Mouse (Mus musculus) midbrain, embryonic 14.5 days (tissue): ENCODE data around the gene Jakmip3. TPM values are rescaled to one million over a fixed set of nuclear protein-coding genes. Genes with fewer than 3 reads are reported as not detected.
A peak's percentile ranks its signal among the peaks of the same experiment; 100 is the strongest.

ENCODE experiments used
- ATAC-seq: fragments of 200-750 bp; cut with Nextera tagmentation; 2 replicates; pipeline ENCODE4 v1.8.0; 2017; ENCODE audit warnings: moderate number of reproducible peaks, moderate library complexity; ENCODE audit not compliant: low FRiP score, low TSS enrichment
- DNase-seq: peaks from one replicate; pipeline ENCODE4 v3.0.0-alpha.2; 2015
- H3K27ac ChIP-seq: fragments of 300-500 bp; sonication (generic); replicated peaks from 2 replicates; pipeline ENCODE4 v1.5.1; 2014; ENCODE audit warnings: mild to moderate bottlenecking, low read depth, low read length, moderate library complexity
- H3K27me3 ChIP-seq: fragments of 300-500 bp; sonication (generic); 2 replicates; pipeline ENCODE4 v1.6.1; 2014; ENCODE audit warnings: low read length, control low read depth, mixed read lengths; ENCODE audit not compliant: control insufficient read depth, insufficient read depth
- H3K36me3 ChIP-seq: fragments of 300-500 bp; sonication (generic); 2 replicates; pipeline ENCODE4 v1.6.1; 2014; ENCODE audit warnings: low read length, control low read depth; ENCODE audit not compliant: control insufficient read depth, insufficient read depth
- H3K4me1 ChIP-seq: fragments of 300-500 bp; sonication (generic); 2 replicates; pipeline ENCODE4 v1.6.1; 2014; ENCODE audit warnings: mild to moderate bottlenecking, antibody characterized with exemption, low read length, control low read depth; ENCODE audit not compliant: control insufficient read depth, insufficient read depth
- H3K4me2 ChIP-seq: fragments of 300-500 bp; sonication (generic); 2 replicates; pipeline ENCODE4 v1.6.1; 2014; ENCODE audit warnings: mild to moderate bottlenecking, low read length, moderate library complexity
- H3K4me3 ChIP-seq: fragments of 300-500 bp; sonication (generic); replicated peaks from 2 replicates; pipeline ENCODE4 v1.5.1; 2014; ENCODE audit warnings: low read depth, low read length
- H3K9ac ChIP-seq: fragments of 300-500 bp; sonication (generic); replicated peaks from 2 replicates; pipeline ENCODE4 v1.6.1; 2014; ENCODE audit warnings: mild to moderate bottlenecking, low read length, moderate library complexity
- H3K9me3 ChIP-seq: fragments of 300-500 bp; sonication (generic); 2 replicates; pipeline ENCODE4 v1.6.1; 2016; ENCODE audit warnings: low read length, control low read depth, mixed read lengths; ENCODE audit not compliant: control insufficient read depth
- WGBS: fragments of 180-500 bp; shearing (Covaris S2); extraction: QIAGEN DNeasy Blood & Tissue Kit; methylation state at CpG from one replicate; pipeline ENCODE4 v1.1.7; 2014; 5-methylcytosine and 5-hydroxymethylcytosine counted together
- polyA plus RNA-seq: library from polyadenylated mRNA; unstranded; fragments of >200 nt; fragmentation: Nextera tagmentation; extraction: Ambion mirVana; gene quantifications from 2 replicates; pipeline ENCODE4 v1.2.1, GENCODE M21; 2014

Gene Jakmip3
- polyA plus RNA-seq, 1 experiment from 2014 or later = 5.4 TPM

GRCm38 (mm10) chr7:139130361-139130760 is 189.8 kb downstream of the Jakmip3 start:
- no peaks in the 10 kb centered on the region for H3K9me3 ChIP-seq
- 44% methylated on average over 6 of the region's 6 CpGs for WGBS
- peaks cover 6% of the 10 kb centered on the region; the same call in 1 of the 2 replicates for H3K4me1 ChIP-seq
- no peak overlapping the region for H3K4me2 ChIP-seq
- no peaks in the 10 kb centered on the region for H3K27me3 ChIP-seq
- no peaks in the 10 kb centered on the region for H3K36me3 ChIP-seq
- peak; percentile 27 for DNase-seq
- no peak overlapping the region for H3K4me3 ChIP-seq
- H3K9ac ChIP-seq = no peak overlapping the region
- no peak overlapping the region for H3K27ac ChIP-seq
- ATAC-seq = no peak

- Histone ChIP-seq H3K4me1 (peaks cover 10% of the 10 kb centered on the region), H3K9ac (no peak overlapping the region), H3K4me2 (no peak overlapping the region), H3K36me3 (no peaks in the 10 kb centered on the region), H3K4me3 (no peak overlapping the region), H3K27ac (no peak overlapping the region), H3K9me3 (no peaks in the 10 kb centered on the region), H3K27me3 (no peaks in the 10 kb centered on the region)
- 76% methylated on average over 8 of the region's 8 CpGs for WGBS
- ATAC-seq (no peak), DNase-seq (no peak)
Measured at GRCm38 (mm10) chr7:139131538-139131937, 191.0 kb downstream of the Jakmip3 start.

- Histone ChIP-seq H3K4me1 (peaks cover 17% of the 10 kb centered on the region), H3K4me3 (no peak overlapping the region), H3K4me2 (no peak overlapping the region), H3K27ac (no peak overlapping the region), H3K9me3 (no peaks in the 10 kb centered on the region), H3K36me3 (no peaks in the 10 kb centered on the region), H3K9ac (no peak overlapping the region), H3K27me3 (no peaks in the 10 kb centered on the region)
- DNase-seq (peak; percentile 62), ATAC-seq (no peak)
- WGBS = 68% methylated on average over 3 of the region's 3 CpGs
Measured at GRCm38 (mm10) chr7:139133446-139133845, 192.9 kb downstream of the Jakmip3 start.

Other genes with a start within 250 kb of the Jakmip3 start
- gene Ppp2r2d, start 94.7 kb upstream of the Jakmip3 start, polyA plus RNA-seq = 95.8 and 100 TPM in 2 replicates
- 28.6 and 29.4 TPM in 2 replicates for gene Mapk1ip1, start 94.5 kb upstream of the Jakmip3 start, polyA plus RNA-seq
- gene Bnip3, start 31.2 kb upstream of the Jakmip3 start, polyA plus RNA-seq = 92.6 and 93.8 TPM in 2 replicates
- 215 and 238 TPM in 2 replicates for gene Dpysl4, start 145.3 kb downstream of the Jakmip3 start, polyA plus RNA-seq